27 mouse cellular contexts compared by ENCODE assay signal in genomic region chr1:92839211-92839610, GRCm38 (mm10). TPM values are rescaled to one million over a fixed set of nuclear protein-coding genes. Genes with fewer than 3 reads are reported as not detected.
A peak's percentile ranks its signal among the peaks of the same experiment; 100 is the strongest.
DNase-seq lines count a peak whose midpoint lies in the region; ATAC-seq and TF ChIP-seq lines count a peak whose summit lies in the region.
"Had no signal": no experiment of that assay in that cellular context is flagged by ENCODE, and none has a peak within 500 bp of the region (broad histone marks: within the 10 kb centered on the region; RNA-seq: fewer than 3 reads in every experiment).

No protein-coding gene starts in this region.

- no peak overlapping the region for H3K4me2 ChIP-seq in midbrain, postnatal 0 days (ENCODE audit: low read depth, low read length, poor library complexity, severe bottlenecking)
- H3K4me2 ChIP-seq in midbrain, embryonic 11.5 days, result no peak overlapping the region
- H3K4me2 ChIP-seq in myocyte (ENCODE audit: low read depth), result peak overlapping the region; percentile 50
- H3K4me2 ChIP-seq: embryonic facial prominence, embryonic 12.5 days; embryonic facial prominence, embryonic 15.5 days; heart, embryonic 12.5 days; heart, embryonic 15.5 days; hindbrain, embryonic 14.5 days had no signal

- peak; percentile 32; the same call in 1 of the 2 replicates for ATAC-seq in frontal cortex, adult (ENCODE audit: low TSS enrichment)
- ATAC-seq in midbrain, postnatal 0 days (ENCODE audit: low FRiP score), result no peak
- ATAC-seq in midbrain, embryonic 11.5 days (ENCODE audit: low FRiP score), result no peak
- ATAC-seq: CD4-positive, CD25-positive, alpha-beta regulatory T cell, adult 4 months; forebrain, embryonic 14.5 days; forebrain, postnatal 0 days; hindbrain, postnatal 0 days; inflammation-experienced regulatory T-cells, adult 6 months; intestine, embryonic 16.5 days had no signal

- H3K27me3 ChIP-seq in midbrain, postnatal 0 days (ENCODE audit: insufficient read depth, low read length), result no peaks in the 10 kb centered on the region
- H3K27me3 ChIP-seq in midbrain, embryonic 11.5 days (ENCODE audit: control insufficient read depth, insufficient read depth, low read length), result no peaks in the 10 kb centered on the region
- no peaks in the 10 kb centered on the region for H3K27me3 ChIP-seq in myocyte (ENCODE audit: control insufficient read depth, insufficient read depth, insufficient read length)
- H3K27me3 ChIP-seq: embryonic facial prominence, embryonic 12.5 days; embryonic facial prominence, embryonic 15.5 days had no signal

- no peaks in the 10 kb centered on the region for H3K4me1 ChIP-seq in midbrain, postnatal 0 days (ENCODE audit: insufficient read depth, low read length)
- no peaks in the 10 kb centered on the region; the same call in 1 of the 2 replicates for H3K4me1 ChIP-seq in midbrain, embryonic 11.5 days (ENCODE audit: control insufficient read depth, insufficient read depth, low read length)

- peaks cover 7% of the 10 kb centered on the region for H3K36me3 ChIP-seq in midbrain, postnatal 0 days (ENCODE audit: insufficient read depth, low read length)
- peaks cover 8% of the 10 kb centered on the region; the same call in 1 of the 2 replicates for H3K36me3 ChIP-seq in midbrain, embryonic 11.5 days (ENCODE audit: control insufficient read depth, insufficient read depth, low read length)
- peaks cover 27% of the 10 kb centered on the region for H3K36me3 ChIP-seq in myocyte (ENCODE audit: control insufficient read depth, insufficient read depth)
- H3K36me3 ChIP-seq: embryonic facial prominence, embryonic 15.5 days; heart, embryonic 15.5 days had no signal

- TF ChIP-seq POLR2A in myocyte (IDR thresholded peaks at IDR 0.05; ENCODE audit: insufficient read length, low read depth), result no peak

- no peak overlapping the region for H3ac ChIP-seq in myocyte (ENCODE audit: control insufficient read depth, insufficient read length)

- no peaks in the 10 kb centered on the region for H3K9me3 ChIP-seq in midbrain, postnatal 0 days (ENCODE audit: low read length)
- H3K9me3 ChIP-seq in midbrain, embryonic 11.5 days (ENCODE audit: control insufficient read depth, low read length), result no peaks in the 10 kb centered on the region
- H3K9me3 ChIP-seq: embryonic facial prominence, embryonic 12.5 days; embryonic facial prominence, embryonic 15.5 days; heart, embryonic 12.5 days; heart, embryonic 15.5 days; hindbrain, embryonic 10.5 days had no signal

- WGBS in midbrain, postnatal 0 days, result 77% methylated on average over 7 of the region's 7 CpGs
- WGBS in midbrain, embryonic 11.5 days, result 84% methylated on average over 7 of the region's 7 CpGs

- peaks cover 100% of the 10 kb centered on the region for H3K79me2 ChIP-seq in myocyte (ENCODE audit: control insufficient read depth, insufficient read depth)

- no peak for TF ChIP-seq CTCF in midbrain, postnatal 0 days (IDR thresholded peaks at IDR 0.05)

- H3K27ac ChIP-seq in midbrain, postnatal 0 days (ENCODE audit: low read depth, low read length), result no peak overlapping the region
- no peak overlapping the region for H3K27ac ChIP-seq in midbrain, embryonic 11.5 days (ENCODE audit: low read depth, low read length)
- H3K27ac ChIP-seq: embryonic facial prominence, embryonic 12.5 days; embryonic facial prominence, embryonic 15.5 days; heart, embryonic 15.5 days; hindbrain, embryonic 10.5 days; hindbrain, embryonic 14.5 days; hindbrain, postnatal 0 days had no signal

- 0 out of 2 replicates have a peak overlapping the region, but pooled peaks have one; percentile 29 for H3K9ac ChIP-seq in midbrain, postnatal 0 days (replicated peaks; ENCODE audit: low read length, poor library complexity, severe bottlenecking)
- H3K9ac ChIP-seq in midbrain, embryonic 11.5 days (ENCODE audit: low read length), result no peak overlapping the region
- H3K9ac ChIP-seq: embryonic facial prominence, embryonic 12.5 days; embryonic facial prominence, embryonic 15.5 days; forebrain, postnatal 0 days; heart, embryonic 12.5 days; heart, embryonic 15.5 days; hindbrain, embryonic 14.5 days had no signal

- peak; percentile 48 for DNase-seq in cerebellum, adult 9-10 months
- no peak for DNase-seq in cerebellum, adult 8-10 months
- no peak for DNase-seq in frontal cortex, adult 2 months (ENCODE audit: extremely low spot score in 1 of 2, low spot score in 1 of 2)
- no peak for DNase-seq in midbrain, postnatal 0 days (ENCODE audit: low spot score)
- no peak for DNase-seq in midbrain, embryonic 11.5 days (ENCODE audit: low spot score, missing footprints)
- DNase-seq in adrenal gland, adult (ENCODE audit: inconsistent age in 2 of 2, low spot score in 1 of 2), result no peak
- DNase-seq: adrenal gland, adult 8-10 months; adrenal gland, postnatal 25 days; forebrain, postnatal 0 days; gastrocnemius, postnatal 14 days; heart, adult 18-20 months; heart, postnatal 10 days; heart, postnatal 36 days; kidney, adult 18-20 months had no signal

- H3K4me3 ChIP-seq in midbrain, postnatal 0 days (ENCODE audit: low read depth, low read length), result no peak overlapping the region
- H3K4me3 ChIP-seq in midbrain, embryonic 11.5 days (ENCODE audit: low read depth, low read length), result no peak overlapping the region
- no peak overlapping the region for H3K4me3 ChIP-seq in myocyte
- H3K4me3 ChIP-seq: embryonic facial prominence, embryonic 12.5 days; embryonic facial prominence, embryonic 15.5 days; heart, embryonic 12.5 days; heart, embryonic 15.5 days; hindbrain, embryonic 10.5 days had no signal

TF ChIP-seq in myocyte, 11 proteins besides CTCF, POLR2A, EP300 and RAD21:
- TF ChIP-seq SRF (IDR thresholded peaks at IDR 0.05; ENCODE audit: control insufficient read depth, insufficient read length, low read depth) (no peak), MAX (IDR thresholded peaks at IDR 0.05; ENCODE audit: low read depth) (no peak), TCF3 (IDR thresholded peaks at IDR 0.05; ENCODE audit: insufficient read length, low read depth) (no peak), MYOG (IDR thresholded peaks at IDR 0.05; ENCODE audit: control insufficient read depth in 1 of 3, insufficient read depth in 1 of 3, insufficient read length in 2 of 3, low read depth in 2 of 3) (peak in 2 of 3 experiments; percentile 8 to 72), TCF12 (IDR thresholded peaks at IDR 0.05; ENCODE audit: insufficient read depth, poor library complexity, severe bottlenecking) (no peak), CEBPB (IDR thresholded peaks at IDR 0.05; ENCODE audit: insufficient read depth, poor library complexity, severe bottlenecking) (no peak), POLR2AphosphoS2 (IDR thresholded peaks at IDR 0.05; ENCODE audit: insufficient read length, low read depth) (peak; percentile 27), REST (IDR thresholded peaks at IDR 0.05; ENCODE audit: insufficient read depth, insufficient read length) (no peak), USF1 (IDR thresholded peaks at IDR 0.05; ENCODE audit: low read depth) (no peak), E2F4 (IDR thresholded peaks at IDR 0.05; ENCODE audit: insufficient read depth) (no peak), MYOD1 (IDR thresholded peaks at IDR 0.05; ENCODE audit: control insufficient read depth in 1 of 3, insufficient read length in 2 of 3, low read depth in 2 of 3) (peak in 2 of 3 experiments; percentile 83 to 92)
TF ChIP-seq in myocyte: peak in this region for 3.

RNA-seq across cellular contexts. Expression of gene Gpc1, which starts 7.8 kb away (rescaled TPM):
- 60.9 and 64.8 TPM in 2 replicates for polyA plus RNA-seq in frontal cortex, adult 2 months (2012; rRNA removed)
- total RNA-seq in midbrain, postnatal 0 days (2014; rRNA removed), result 151 and 208 TPM in 2 replicates
- polyA plus RNA-seq in midbrain, postnatal 0 days (2015; fragmentation: Nextera tagmentation; extraction: Ambion mirVana), result 51.8 and 53.3 TPM in 2 replicates
- 32.1 and 41.8 TPM in 2 replicates for polyA plus RNA-seq in midbrain, embryonic 11.5 days (2014; fragmentation: Nextera tagmentation; extraction: Ambion mirVana)
- 930 TPM for polyA plus RNA-seq in myocyte (2012; fragmentation: generic; extraction: Trizol)

Comparison
In these comparisons a context has a peak if more than half of its experiments do, and no peak if none do; other contexts are left out.
1. RNA of gene Gpc1, which starts 7.8 kb away (polyA plus RNA-seq): 930 TPM in myocyte (single experiment); 60.9 to 64.8 TPM in frontal cortex, adult 2 months, 51.8 to 53.3 TPM in midbrain, postnatal 0 days and 32.1 to 41.8 TPM in midbrain, embryonic 11.5 days; every median in the first group is over 10 times any median in the second.